Mouse (Mus musculus) right cerebral cortex, postnatal 25 days (tissue): ENCODE measurements at regions not wholly inside any gene's neighbourhood (a gene's known extent, or its start where the extent isn't known, plus 50 kb on each side); places are given as distances from the start of the nearest gene placed in this dataset.

Experiments used
- DNase-seq: peaks from one replicate; pipeline ENCODE4 v3.0.0; 2022

- DNase-seq = no peak
Observed at GRCm38 (mm10) chr1:92776353-92776752, 55.1 kb upstream of the Gpc1 start.

GRCm38 (mm10) chr1:92775908-92776307, 55.5 kb upstream of the Gpc1 start:
- DNase-seq = no peak

GRCm38 (mm10) chr1:92774743-92775692, 56.4 kb upstream of the Gpc1 start:
- no peak for DNase-seq

GRCm38 (mm10) chr1:92774006-92774405, 57.4 kb upstream of the Gpc1 start:
- DNase-seq = no peak

GRCm38 (mm10) chr1:92772784-92773113, 58.7 kb upstream of the Gpc1 start:
- no peak for DNase-seq

GRCm38 (mm10) chr1:92772101-92772783, 59.2 kb upstream of the Gpc1 start:
- DNase-seq = no peak

- DNase-seq = no peak
Observed at GRCm38 (mm10) chr1:92769696-92770095, 61.7 kb upstream of the Gpc1 start.

- no peak for DNase-seq
Observed at GRCm38 (mm10) chr1:92769156-92769555, 62.3 kb upstream of the Gpc1 start.

GRCm38 (mm10) chr1:92766496-92766895, 64.9 kb upstream of the Gpc1 start:
- DNase-seq = no peak

- DNase-seq = no peak
Observed at GRCm38 (mm10) chr1:92754793-92755488, 76.5 kb upstream of the Gpc1 start.

GRCm38 (mm10) chr1:92751700-92752136, 79.7 kb upstream of the Gpc1 start:
- DNase-seq = no peak

GRCm38 (mm10) chr1:92749475-92749874, 82.0 kb upstream of the Gpc1 start:
- no peak for DNase-seq

GRCm38 (mm10) chr1:92745284-92745683, 86.2 kb upstream of the Gpc1 start:
- no peak for DNase-seq

GRCm38 (mm10) chr1:92744528-92745241, 86.8 kb upstream of the Gpc1 start:
- DNase-seq = no peak

GRCm38 (mm10) chr1:92742881-92743621, 88.4 kb upstream of the Gpc1 start:
- no peak for DNase-seq

- DNase-seq = no peak
Observed at GRCm38 (mm10) chr1:92742300-92742699, 89.1 kb upstream of the Gpc1 start.

GRCm38 (mm10) chr1:92741047-92741446, 90.4 kb upstream of the Gpc1 start:
- no peak for DNase-seq

- DNase-seq = no peak
Observed at GRCm38 (mm10) chr1:92737600-92738197, 89.1 kb upstream of the Otos start.

GRCm38 (mm10) chr1:92736411-92736810, 87.8 kb upstream of the Otos start:
- no peak for DNase-seq

- no peak for DNase-seq
Observed at GRCm38 (mm10) chr1:92733732-92734131, 85.1 kb upstream of the Otos start.
